Mouse (Mus musculus) stomach, embryonic 16.5 days (tissue): ENCODE measurements at regions not wholly inside any gene's neighbourhood (a gene's known extent, or its start where the extent isn't known, plus 50 kb on each side); places are given as distances from the start of the nearest gene placed in this dataset.
A peak's percentile ranks its signal among the peaks of the same experiment; 100 is the strongest.

ENCODE experiments used
- ATAC-seq: fragments of 200-750 bp; cut with Nextera tagmentation; 2 replicates; pipeline ENCODE4 v1.8.0; 2017; ENCODE audit warnings: moderate number of reproducible peaks, moderate TSS enrichment; ENCODE audit not compliant: insufficient read depth, low FRiP score
- H3K27ac ChIP-seq: fragments of 300-500 bp; sonication (generic); 2 replicates; pipeline ENCODE4 v1.5.1; 2014; ENCODE audit warnings: low read length
- H3K27me3 ChIP-seq: fragments of 300-500 bp; sonication (generic); 2 replicates; pipeline ENCODE4 v1.6.1; 2014; ENCODE audit warnings: low read length, control low read depth, mixed read lengths; ENCODE audit not compliant: control insufficient read depth, insufficient read depth
- H3K36me3 ChIP-seq: fragments of 300-500 bp; sonication (generic); 2 replicates; pipeline ENCODE4 v1.6.1; 2014; ENCODE audit warnings: low read length; ENCODE audit not compliant: control insufficient read depth, insufficient read depth
- H3K4me1 ChIP-seq: fragments of 300-500 bp; sonication (generic); 2 replicates; pipeline ENCODE4 v1.6.1; 2014; ENCODE audit warnings: low read length, control low read depth, mixed read lengths; ENCODE audit not compliant: control insufficient read depth, insufficient read depth
- H3K4me2 ChIP-seq: fragments of 300-500 bp; sonication (generic); 2 replicates; pipeline ENCODE4 v1.6.1; 2014; ENCODE audit warnings: low read depth, low read length, mixed read lengths
- H3K4me3 ChIP-seq: fragments of 300-500 bp; sonication (generic); replicated peaks from 2 replicates; pipeline ENCODE4 v1.5.1; 2014; ENCODE audit warnings: mild to moderate bottlenecking, low read length
- H3K9ac ChIP-seq: fragments of 300-500 bp; sonication (generic); 2 replicates; pipeline ENCODE4 v1.6.1; 2014; ENCODE audit warnings: low read length
- H3K9me3 ChIP-seq: fragments of 300-500 bp; sonication (generic); replicated peaks from 2 replicates; pipeline ENCODE4 v1.6.1; 2016; ENCODE audit warnings: low read length, control low read depth; ENCODE audit not compliant: control insufficient read depth
- WGBS: fragments of 180-500 bp; shearing (Covaris S2); extraction: QIAGEN DNeasy Blood & Tissue Kit; methylation state at CpG from one replicate; pipeline ENCODE4 v1.1.7; 2014; 5-methylcytosine and 5-hydroxymethylcytosine counted together

- ATAC-seq, result no peak
- Histone ChIP-seq H3K27ac (no peak overlapping the region), H3K36me3 (no peaks in the 10 kb centered on the region), H3K4me1 (no peaks in the 10 kb centered on the region), H3K4me2 (no peak overlapping the region), H3K27me3 (no peaks in the 10 kb centered on the region), H3K9me3 (no peaks in the 10 kb centered on the region), H3K9ac (no peak overlapping the region), H3K4me3 (no peak overlapping the region)
- WGBS, result 82% methylated on average over 15 of the region's 15 CpGs
These were observed 330.5 kb upstream of the Jarid2 start for GRCm38 (mm10) chr13:44398613-44399369.

DNA sequence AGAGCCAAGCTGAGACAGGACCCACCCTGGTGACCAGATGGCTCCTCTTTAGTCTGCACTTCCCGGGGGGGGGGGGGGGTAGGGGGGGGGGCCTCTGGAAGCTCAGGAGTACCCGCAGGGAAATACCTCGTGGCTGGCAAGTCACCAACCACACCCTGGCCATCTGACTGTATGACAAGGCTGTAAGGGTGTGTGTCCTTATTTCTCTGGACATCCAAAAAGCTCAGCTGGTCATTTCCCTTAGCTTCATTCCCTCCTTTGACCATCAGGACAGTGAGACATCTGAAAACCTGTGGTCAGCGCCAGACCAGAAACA is 329.9 kb upstream of the Jarid2 start:
- Histone ChIP-seq H3K36me3 (no peaks in the 10 kb centered on the region), H3K27ac (no peak overlapping the region)
- 57% methylated on average over 3 of the region's 4 CpGs for WGBS

DNA sequence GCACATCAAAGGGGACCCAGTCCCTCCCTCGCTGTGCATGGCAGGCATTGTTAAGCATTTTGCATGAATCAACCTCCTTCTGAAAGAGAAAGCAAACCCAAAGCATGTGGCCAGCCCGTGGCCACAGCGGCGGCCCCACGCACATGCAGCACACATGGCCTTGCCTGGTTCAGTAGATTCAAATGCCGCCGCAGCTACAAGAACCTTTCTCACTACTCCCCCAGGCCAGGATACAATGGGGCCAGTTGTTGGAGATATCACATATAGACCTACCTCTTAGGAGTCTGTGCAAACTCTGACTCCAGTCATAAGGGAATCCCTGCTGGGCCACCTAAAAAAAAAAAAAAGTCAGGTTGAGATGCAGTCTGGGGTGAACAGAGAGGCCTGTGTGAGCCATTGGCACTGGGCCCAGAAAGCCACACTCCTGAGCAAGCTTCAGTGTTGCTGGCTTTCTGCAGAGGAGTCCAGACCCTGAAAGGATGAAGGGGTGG is 329.4 kb upstream of the Jarid2 start:
- H3K4me2 ChIP-seq, result no peak overlapping the region
- H3K4me1 ChIP-seq, result no peaks in the 10 kb centered on the region
- H3K27me3 ChIP-seq, result no peaks in the 10 kb centered on the region
- no peaks in the 10 kb centered on the region for H3K9me3 ChIP-seq
- ATAC-seq, result no peak
- no peaks in the 10 kb centered on the region for H3K36me3 ChIP-seq
- no peak overlapping the region for H3K4me3 ChIP-seq
- H3K27ac ChIP-seq, result no peak overlapping the region
- H3K9ac ChIP-seq, result no peak overlapping the region
- 83% methylated on average over 7 of the region's 7 CpGs for WGBS

More for the DNA sequence above, 329.9 kb upstream of the Jarid2 start:
- no peaks in the 10 kb centered on the region for H3K9me3 ChIP-seq
- no peak overlapping the region for H3K4me3 ChIP-seq
- no peak for ATAC-seq
- H3K27me3 ChIP-seq, result no peaks in the 10 kb centered on the region
- H3K4me2 ChIP-seq, result no peak overlapping the region
- H3K4me1 ChIP-seq, result no peaks in the 10 kb centered on the region
- H3K9ac ChIP-seq, result no peak overlapping the region

DNA sequence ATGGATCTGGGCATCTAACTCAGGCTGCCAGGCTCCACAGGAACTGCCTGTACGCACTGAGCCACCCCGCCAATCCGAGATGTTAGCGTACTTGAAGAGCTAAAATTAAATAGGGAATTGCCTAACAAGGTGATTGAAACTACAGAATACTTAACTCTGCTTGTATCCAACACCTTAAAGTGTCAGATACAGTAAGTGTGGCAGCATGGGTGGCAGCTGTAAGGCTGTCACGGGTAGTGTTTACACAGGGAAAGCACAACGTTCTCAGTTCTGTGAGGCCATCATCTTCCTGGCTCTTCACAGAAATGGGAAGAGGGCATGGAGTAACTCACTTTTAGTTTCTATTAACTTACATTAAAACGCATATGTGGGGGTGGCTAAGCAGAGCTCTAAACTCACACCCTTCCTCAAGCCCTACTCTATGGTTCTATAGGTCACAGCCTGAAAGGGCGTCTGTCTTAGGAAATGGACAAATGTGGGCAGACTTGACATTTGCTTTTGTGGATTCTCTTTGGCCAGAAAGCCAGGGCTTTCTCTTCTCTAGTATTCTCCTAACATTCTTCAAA is 325.2 kb upstream of the Jarid2 start:
- 72% methylated on average over 8 of the region's 8 CpGs for WGBS
- Histone ChIP-seq H3K36me3 (no peaks in the 10 kb centered on the region), H3K27ac (no peak overlapping the region), H3K9ac (no peak overlapping the region), H3K9me3 (no peaks in the 10 kb centered on the region), H3K4me1 (peaks cover 3% of the 10 kb centered on the region; the same call in 1 of the 2 replicates), H3K4me3 (no peak overlapping the region), H3K27me3 (no peaks in the 10 kb centered on the region), H3K4me2 (no peak overlapping the region)
- no peak for ATAC-seq

DNA sequence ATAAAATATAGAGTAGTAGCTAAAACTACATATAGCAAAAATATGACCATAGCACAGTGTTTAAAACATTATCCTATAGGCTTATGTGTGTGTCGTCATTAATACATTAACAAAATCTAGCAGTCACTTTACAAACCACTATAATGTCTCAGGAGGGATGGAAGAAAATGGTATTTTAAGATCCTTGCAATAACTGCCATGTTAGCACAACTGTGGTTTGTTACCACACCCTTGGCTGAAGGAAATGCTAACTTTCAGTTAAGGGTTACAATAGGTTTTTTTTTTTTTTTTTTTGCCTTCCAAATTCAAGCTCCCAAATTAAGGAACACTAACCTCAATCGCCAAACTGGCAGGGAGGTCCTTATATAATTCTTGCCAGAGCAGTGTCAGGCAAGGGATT is 322.0 kb upstream of the Jarid2 start:
- ATAC-seq, result no peak
- H3K4me1 ChIP-seq, result peaks cover 10% of the 10 kb centered on the region; the same call in 1 of the 2 replicates
- H3K4me3 ChIP-seq, result no peak overlapping the region
- H3K4me2 ChIP-seq, result no peak overlapping the region
- H3K9me3 ChIP-seq, result no peaks in the 10 kb centered on the region
- 78% methylated on average over 2 of the region's 2 CpGs for WGBS
- H3K27ac ChIP-seq, result no peak overlapping the region
- H3K9ac ChIP-seq, result no peak overlapping the region
- H3K27me3 ChIP-seq, result no peaks in the 10 kb centered on the region
- H3K36me3 ChIP-seq, result no peaks in the 10 kb centered on the region

DNA sequence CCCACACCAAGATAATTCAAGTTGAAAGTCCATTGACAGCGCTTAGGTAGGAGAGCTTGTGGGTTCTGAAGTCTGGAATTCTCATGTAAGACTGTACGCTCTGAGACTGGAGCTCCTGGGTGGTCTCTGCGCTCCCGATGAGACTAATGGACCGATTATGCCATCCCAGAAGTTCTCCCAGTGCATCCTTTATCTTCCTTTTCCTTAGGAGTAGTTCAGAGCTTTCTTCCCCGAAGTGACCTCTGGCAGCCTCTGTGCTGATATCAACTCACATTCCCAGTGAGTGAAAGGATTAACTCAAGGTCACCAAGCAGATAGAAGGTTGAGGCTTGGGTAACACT is 320.7 kb upstream of the Jarid2 start:
- H3K4me2 ChIP-seq, result no peak overlapping the region
- no peaks in the 10 kb centered on the region for H3K36me3 ChIP-seq
- H3K4me3 ChIP-seq, result no peak overlapping the region
- no peak overlapping the region for H3K27ac ChIP-seq
- WGBS, result 58% methylated on average over 6 of the region's 6 CpGs
- H3K27me3 ChIP-seq, result no peaks in the 10 kb centered on the region
- peaks cover 10% of the 10 kb centered on the region; the same call in 1 of the 2 replicates for H3K4me1 ChIP-seq
- no peak for ATAC-seq
- no peaks in the 10 kb centered on the region for H3K9me3 ChIP-seq
- no peak overlapping the region for H3K9ac ChIP-seq

- Histone ChIP-seq H3K9ac (0 out of 2 replicates have a peak overlapping the region, but pooled peaks have one; percentile 22), H3K4me2 (peak overlapping the region; percentile 11; the same call in 1 of the 2 replicates), H3K27me3 (no peaks in the 10 kb centered on the region), H3K27ac (peak overlapping the region; percentile 53), H3K4me1 (peaks cover 10% of the 10 kb centered on the region; the same call in 1 of the 2 replicates), H3K4me3 (no peak overlapping the region), H3K9me3 (no peaks in the 10 kb centered on the region), H3K36me3 (no peaks in the 10 kb centered on the region)
- 51% methylated on average over 14 of the region's 14 CpGs for WGBS
- peak; percentile 87 for ATAC-seq
These were observed 320.1 kb upstream of the Jarid2 start for GRCm38 (mm10) chr13:44408960-44409719.

DNA sequence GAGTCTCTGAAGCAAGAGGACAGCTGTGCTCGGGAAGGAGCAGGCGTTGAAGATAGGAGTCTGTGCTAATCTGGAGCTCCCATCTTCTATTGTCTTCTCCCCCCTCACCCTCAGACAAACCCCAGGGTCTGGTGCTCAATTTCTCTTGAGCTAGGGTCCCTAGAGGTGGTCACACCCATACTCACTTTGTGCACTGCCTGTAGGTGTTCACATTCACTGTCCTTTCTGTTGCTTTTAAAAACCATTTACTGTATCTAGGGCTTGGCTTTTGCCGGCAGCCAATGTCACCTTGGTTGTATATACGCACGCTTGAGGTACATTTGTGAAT is 319.6 kb upstream of the Jarid2 start:
- 62% methylated on average over 5 of the region's 5 CpGs for WGBS
- H3K27me3 ChIP-seq, result no peaks in the 10 kb centered on the region
- peak overlapping the region; percentile 31; the same call in 1 of the 2 replicates for H3K27ac ChIP-seq
- H3K4me2 ChIP-seq, result no peak overlapping the region
- no peaks in the 10 kb centered on the region for H3K9me3 ChIP-seq
- ATAC-seq, result no peak
- H3K9ac ChIP-seq, result no peak overlapping the region
- peaks cover 10% of the 10 kb centered on the region; the same call in 1 of the 2 replicates for H3K4me1 ChIP-seq
- H3K4me3 ChIP-seq, result no peak overlapping the region
- H3K36me3 ChIP-seq, result no peaks in the 10 kb centered on the region
